Mouse (Mus musculus) midbrain, embryonic 11.5 days (tissue): ENCODE results near the gene Svep1. TPM values are rescaled to one million over a fixed set of nuclear protein-coding genes. Genes with fewer than 3 reads are reported as not detected.

Source experiments
- ATAC-seq: fragments of 200-750 bp; cut with Nextera tagmentation; 2 replicates; pipeline ENCODE4 v1.8.0; 2017; ENCODE audit warnings: moderate TSS enrichment, moderate library complexity; ENCODE audit not compliant: low FRiP score
- DNase-seq: peaks from one replicate; pipeline ENCODE4 v3.0.0; 2015; ENCODE audit warnings: low spot score; ENCODE audit errors: missing footprints
- H3K27ac ChIP-seq: fragments of 300-500 bp; sonication (generic); 2 replicates; pipeline ENCODE4 v1.5.1; 2014; ENCODE audit warnings: low read depth, low read length
- H3K27me3 ChIP-seq: fragments of 300-500 bp; sonication (generic); 2 replicates; pipeline ENCODE4 v1.6.1; 2014; ENCODE audit warnings: mild to moderate bottlenecking, low read length, moderate library complexity, mixed read lengths; ENCODE audit not compliant: control insufficient read depth, insufficient read depth
- H3K36me3 ChIP-seq: fragments of 300-500 bp; sonication (generic); 2 replicates; pipeline ENCODE4 v1.6.1; 2014; ENCODE audit warnings: mild to moderate bottlenecking, low read length, moderate library complexity, mixed read lengths; ENCODE audit not compliant: control insufficient read depth, insufficient read depth
- H3K4me1 ChIP-seq: fragments of 300-500 bp; sonication (generic); 2 replicates; pipeline ENCODE4 v1.6.1; 2014; ENCODE audit warnings: low read length; ENCODE audit not compliant: control insufficient read depth, insufficient read depth
- H3K4me2 ChIP-seq: fragments of 300-500 bp; sonication (generic); 2 replicates; pipeline ENCODE4 v1.6.1; 2014; ENCODE audit warnings: mild to moderate bottlenecking, moderate library complexity
- H3K4me3 ChIP-seq: fragments of 300-500 bp; sonication (generic); 2 replicates; pipeline ENCODE4 v1.5.1; 2014; ENCODE audit warnings: low read depth, low read length
- H3K9ac ChIP-seq: fragments of 300-500 bp; sonication (generic); 2 replicates; pipeline ENCODE4 v1.6.1; 2014; ENCODE audit warnings: low read length
- H3K9me3 ChIP-seq: fragments of 300-500 bp; sonication (generic); 2 replicates; pipeline ENCODE4 v1.6.1; 2016; ENCODE audit warnings: low read length; ENCODE audit not compliant: control insufficient read depth
- WGBS: fragments of 180-500 bp; shearing (Covaris S2); extraction: QIAGEN DNeasy Blood & Tissue Kit; methylation state at CpG from one replicate; pipeline ENCODE4 v1.1.7; 2014; 5-methylcytosine and 5-hydroxymethylcytosine counted together
- polyA plus RNA-seq: library from polyadenylated mRNA; unstranded; fragments of >200 nt; fragmentation: Nextera tagmentation; extraction: Ambion mirVana; gene quantifications from 2 replicates; pipeline ENCODE4 v1.2.1, GENCODE M21; 2014

Gene Svep1
- polyA plus RNA-seq, 1 experiment from 2014 or later: 2.2 TPM

GRCm38 (mm10) chr4:58205750-58206114 lies 927 bp downstream of the Svep1 start:
- H3K4me3 ChIP-seq: peak overlapping the region; percentile 42
- DNase-seq (no peak), ATAC-seq (no peak)
- H3K4me1 ChIP-seq: peaks cover 4% of the 10 kb centered on the region
- no peaks in the 10 kb centered on the region for H3K9me3 ChIP-seq
- no peaks in the 10 kb centered on the region for H3K36me3 ChIP-seq
- WGBS: under 1% methylated on average over 29 of the region's 31 CpGs
- no peak overlapping the region for H3K27ac ChIP-seq
- H3K9ac ChIP-seq: peak overlapping the region; percentile 44
- H3K4me2 ChIP-seq: peak overlapping the region; percentile 86
- peaks cover 17% of the 10 kb centered on the region for H3K27me3 ChIP-seq

GRCm38 (mm10) chr4:58201703-58202102 lies 5.0 kb downstream of the Svep1 start:
- 90% methylated on average over 2 of the region's 2 CpGs for WGBS
- Histone ChIP-seq H3K9me3 (no peaks in the 10 kb centered on the region), H3K4me3 (no peak overlapping the region), H3K4me1 (peaks cover 4% of the 10 kb centered on the region), H3K27ac (no peak overlapping the region), H3K4me2 (no peak overlapping the region), H3K9ac (no peak overlapping the region), H3K27me3 (peaks cover 10% of the 10 kb centered on the region), H3K36me3 (no peaks in the 10 kb centered on the region)
- DNase-seq (no peak), ATAC-seq (no peak)

GRCm38 (mm10) chr4:58200826-58201225 lies 5.8 kb downstream of the Svep1 start:
- Histone ChIP-seq H3K27ac (no peak overlapping the region), H3K27me3 (peaks cover 8% of the 10 kb centered on the region), H3K4me1 (peaks cover 4% of the 10 kb centered on the region), H3K4me2 (no peak overlapping the region), H3K4me3 (no peak overlapping the region), H3K9ac (no peak overlapping the region), H3K36me3 (no peaks in the 10 kb centered on the region), H3K9me3 (no peaks in the 10 kb centered on the region)
- no peak for DNase-seq
- 70% methylated on average over 4 of the region's 4 CpGs for WGBS
- ATAC-seq: no peak

GRCm38 (mm10) chr4:58197230-58197629 lies 9.4 kb downstream of the Svep1 start:
- H3K4me2 ChIP-seq: no peak overlapping the region
- no peaks in the 10 kb centered on the region for H3K9me3 ChIP-seq
- H3K36me3 ChIP-seq: no peaks in the 10 kb centered on the region
- no peaks in the 10 kb centered on the region for H3K27me3 ChIP-seq
- H3K9ac ChIP-seq: no peak overlapping the region
- no peaks in the 10 kb centered on the region for H3K4me1 ChIP-seq
- DNase-seq (no peak), ATAC-seq (no peak)
- WGBS: 81% methylated on average over 4 of the region's 4 CpGs
- H3K27ac ChIP-seq: no peak overlapping the region
- no peak overlapping the region for H3K4me3 ChIP-seq

- DNase-seq (no peak), ATAC-seq (no peak)
- no peak overlapping the region for H3K4me3 ChIP-seq
- H3K4me1 ChIP-seq: no peaks in the 10 kb centered on the region
- WGBS: 89% methylated on average over 4 of the region's 4 CpGs
- no peaks in the 10 kb centered on the region for H3K9me3 ChIP-seq
- H3K27ac ChIP-seq: no peak overlapping the region
- no peaks in the 10 kb centered on the region for H3K27me3 ChIP-seq
- H3K4me2 ChIP-seq: no peak overlapping the region
- H3K36me3 ChIP-seq: no peaks in the 10 kb centered on the region
- H3K9ac ChIP-seq: no peak overlapping the region
Observed at GRCm38 (mm10) chr4:58196795-58197194, 9.9 kb downstream of the Svep1 start.

GRCm38 (mm10) chr4:58195936-58196335 lies 10.7 kb downstream of the Svep1 start:
- 96% methylated on average over 2 of the region's 2 CpGs for WGBS
- H3K9ac ChIP-seq: no peak overlapping the region
- no peak for DNase-seq
- H3K4me3 ChIP-seq: no peak overlapping the region
- no peak overlapping the region for H3K4me2 ChIP-seq
- no peaks in the 10 kb centered on the region for H3K4me1 ChIP-seq
- H3K36me3 ChIP-seq: no peaks in the 10 kb centered on the region
- no peak overlapping the region for H3K27ac ChIP-seq
- no peaks in the 10 kb centered on the region for H3K27me3 ChIP-seq
- no peak for ATAC-seq
- no peaks in the 10 kb centered on the region for H3K9me3 ChIP-seq

- Histone ChIP-seq H3K9me3 (no peaks in the 10 kb centered on the region), H3K36me3 (no peaks in the 10 kb centered on the region), H3K4me3 (no peak overlapping the region), H3K27ac (no peak overlapping the region), H3K4me2 (no peak overlapping the region), H3K27me3 (no peaks in the 10 kb centered on the region), H3K4me1 (no peaks in the 10 kb centered on the region), H3K9ac (no peak overlapping the region)
- 84% methylated on average over 5 of the region's 5 CpGs for WGBS
- DNase-seq: no peak
- ATAC-seq: no peak
Observed at GRCm38 (mm10) chr4:58189281-58189680, 17.4 kb downstream of the Svep1 start.

- Histone ChIP-seq H3K36me3 (no peaks in the 10 kb centered on the region), H3K4me1 (no peaks in the 10 kb centered on the region), H3K4me3 (no peak overlapping the region), H3K9ac (no peak overlapping the region), H3K9me3 (no peaks in the 10 kb centered on the region), H3K4me2 (no peak overlapping the region), H3K27ac (no peak overlapping the region), H3K27me3 (no peaks in the 10 kb centered on the region)
- WGBS: 80% methylated on average over 3 of the region's 3 CpGs
- DNase-seq (no peak), ATAC-seq (no peak)
Observed at GRCm38 (mm10) chr4:58185401-58185800, 21.3 kb downstream of the Svep1 start.

GRCm38 (mm10) chr4:58184681-58185341 lies 21.8 kb downstream of the Svep1 start:
- ATAC-seq (no peak), DNase-seq (no peak)
- WGBS: 81% methylated on average over 5 of the region's 5 CpGs

More at GRCm38 (mm10) chr4:58184681-58185341, 21.8 kb downstream of the Svep1 start:
- Histone ChIP-seq H3K27ac (no peak overlapping the region), H3K4me1 (no peaks in the 10 kb centered on the region), H3K4me2 (no peak overlapping the region), H3K9me3 (no peaks in the 10 kb centered on the region), H3K27me3 (no peaks in the 10 kb centered on the region), H3K36me3 (no peaks in the 10 kb centered on the region), H3K4me3 (no peak overlapping the region), H3K9ac (no peak overlapping the region)
